Mouse (Mus musculus): ENCODE data around the gene Rab8a.

The Rab8a gene

GRCm38 (mm10) chr8:72147266-72147665, 13.7 kb upstream of the Rab8a start:
- no peak for DNase-seq

DNA sequence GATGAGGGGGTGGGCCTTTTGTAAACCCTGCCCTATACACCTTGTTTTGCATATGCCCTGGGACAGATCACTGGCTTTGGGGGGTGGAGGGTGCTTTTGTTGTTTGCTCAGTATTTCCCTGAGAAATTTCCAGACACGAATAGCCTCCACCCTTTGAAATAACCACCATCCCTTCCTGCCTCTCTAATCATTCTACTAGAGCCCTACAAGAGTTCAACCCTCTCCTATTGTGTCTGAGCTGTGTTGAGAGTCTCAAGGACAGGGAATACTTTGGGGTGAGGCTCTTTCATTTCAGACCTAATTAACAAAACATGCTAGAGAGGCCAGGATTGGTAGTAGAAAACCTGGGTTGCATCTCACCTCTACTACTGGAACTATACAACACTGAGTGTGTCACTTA, 11.9 kb upstream of the Rab8a start:
- DNase-seq, result no peak

DNA sequence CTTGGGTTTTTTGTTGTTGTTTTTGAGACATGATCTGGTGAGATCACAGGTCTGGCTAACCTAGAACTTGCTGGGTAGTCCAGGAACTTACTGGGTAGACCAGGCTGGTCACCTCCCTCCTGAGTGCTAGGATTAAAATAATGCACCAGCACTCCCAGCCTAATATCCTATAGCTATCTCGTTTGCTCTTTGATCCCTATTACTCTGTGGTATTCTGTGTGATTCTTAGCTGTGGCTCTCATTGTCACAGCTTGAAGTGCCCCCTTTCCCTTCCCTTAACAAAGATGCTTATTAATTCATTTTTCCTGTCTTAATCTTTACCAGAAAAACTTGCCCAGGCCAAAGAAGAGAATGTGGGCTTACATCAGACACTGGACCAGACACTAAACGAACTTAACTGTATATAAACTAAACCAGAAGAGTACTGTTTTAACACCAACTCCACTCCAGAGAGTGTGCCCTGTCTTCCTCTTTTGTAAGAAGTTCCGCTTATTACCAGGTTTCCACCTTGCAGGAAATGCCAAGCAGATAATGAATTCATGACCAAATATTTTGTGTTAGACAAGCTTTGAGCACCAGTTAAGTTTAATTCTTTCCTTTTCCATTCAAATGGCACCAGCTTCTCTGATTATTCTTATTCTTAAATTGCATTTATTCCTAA, 9.5 kb upstream of the Rab8a start:
- DNase-seq, result no peak

DNA sequence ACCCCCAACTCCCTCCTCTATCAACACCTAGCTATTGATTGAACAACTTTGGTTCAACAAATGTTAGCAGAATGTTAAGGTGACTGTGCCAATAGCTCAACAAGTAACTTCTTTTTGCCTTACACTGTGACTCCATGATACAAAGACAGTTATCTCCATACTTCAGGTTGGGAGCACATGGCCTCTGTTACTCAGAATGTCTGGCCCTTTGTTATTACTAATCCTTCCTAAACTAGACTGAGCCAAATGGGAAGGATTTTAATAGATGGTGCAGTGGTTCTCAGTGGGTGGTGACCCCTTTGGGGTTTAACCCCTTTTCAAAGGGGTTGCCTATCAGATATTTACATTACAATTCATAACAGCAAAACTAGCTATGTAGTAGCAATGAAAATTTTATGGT, 7.6 kb upstream of the Rab8a start:
- no peak for DNase-seq

DNA sequence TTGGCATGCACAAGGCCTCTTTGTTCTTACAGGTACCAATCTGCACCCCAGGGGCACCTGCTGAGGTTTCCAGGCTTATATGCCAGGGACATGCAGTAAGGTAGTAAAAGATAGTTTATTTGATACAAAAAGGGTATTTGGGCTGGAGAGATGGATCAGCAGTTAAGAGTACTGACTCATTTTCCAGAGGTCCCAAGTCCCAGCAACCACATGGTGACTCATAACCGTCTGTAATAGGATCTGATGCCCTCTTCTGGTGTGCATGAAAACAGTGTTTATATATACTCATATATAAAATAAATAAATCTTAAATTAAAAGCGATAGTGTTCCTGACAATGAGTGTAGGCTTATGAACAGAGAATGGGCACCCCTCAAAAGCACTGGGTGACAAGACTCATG, 2.9 kb upstream of the Rab8a start:
- DNase-seq, result no peak

DNA sequence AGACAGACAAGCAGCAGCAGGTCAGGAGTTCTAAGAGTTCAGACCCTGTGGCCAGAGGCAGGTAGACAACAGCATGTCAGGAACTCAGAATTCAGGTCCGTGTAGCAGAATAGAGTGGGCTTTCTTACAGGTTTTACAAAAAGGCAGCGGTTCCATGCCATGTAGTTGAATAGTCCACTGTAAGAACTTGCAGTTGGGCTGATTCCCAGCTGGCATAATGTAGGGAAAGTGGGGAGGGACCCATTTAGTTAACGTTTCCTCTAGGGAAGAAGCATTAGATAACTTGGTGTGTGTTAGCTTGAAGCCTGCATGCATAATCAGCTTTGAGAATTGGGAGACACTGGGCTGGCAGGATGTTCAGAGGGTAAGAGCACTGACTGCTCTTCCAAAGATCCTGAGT, 2.3 kb upstream of the Rab8a start:
- no peak for DNase-seq

GRCm38 (mm10) chr8:72160007-72160406, 993 bp upstream of the Rab8a start:
- DNase-seq, result no peak

- DNase-seq, result no peak
These were observed 1.8 kb downstream of the Rab8a start for GRCm38 (mm10) chr8:72162821-72163220.

- no peak for DNase-seq
These were observed 8.2 kb downstream of the Rab8a start for GRCm38 (mm10) chr8:72169098-72169668.

GRCm38 (mm10) chr8:72169681-72170249, 8.8 kb downstream of the Rab8a start:
- DNase-seq, result peak; percentile 65

DNA sequence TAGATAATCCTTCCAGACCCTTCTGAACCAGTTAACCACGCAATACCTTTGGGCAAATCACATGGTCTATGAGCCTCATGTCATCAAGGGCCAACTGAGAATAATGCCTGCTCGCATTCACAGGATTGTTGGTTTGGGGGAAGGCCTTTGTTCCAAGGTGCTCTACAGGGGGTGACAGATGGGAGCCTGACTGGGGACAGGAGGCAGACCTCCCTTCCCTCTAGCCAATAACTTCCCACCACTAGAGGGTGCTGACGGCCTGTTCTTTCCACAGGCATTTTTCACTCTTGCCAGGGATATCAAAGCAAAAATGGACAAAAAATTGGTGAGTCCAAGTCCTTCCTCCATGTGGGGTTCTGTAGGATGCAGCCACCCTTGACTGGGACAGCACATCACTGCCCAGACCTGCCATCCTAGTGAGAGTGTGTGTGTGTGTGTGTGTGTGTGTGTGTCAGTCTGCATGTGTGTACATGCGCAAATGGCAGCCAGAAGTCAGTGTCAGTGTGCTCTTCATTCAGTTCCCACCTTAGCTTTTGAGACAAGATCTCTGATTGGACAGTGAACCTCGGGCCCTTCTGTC, 16.4 kb downstream of the Rab8a start:
- peak; percentile 68 for DNase-seq

DNA sequence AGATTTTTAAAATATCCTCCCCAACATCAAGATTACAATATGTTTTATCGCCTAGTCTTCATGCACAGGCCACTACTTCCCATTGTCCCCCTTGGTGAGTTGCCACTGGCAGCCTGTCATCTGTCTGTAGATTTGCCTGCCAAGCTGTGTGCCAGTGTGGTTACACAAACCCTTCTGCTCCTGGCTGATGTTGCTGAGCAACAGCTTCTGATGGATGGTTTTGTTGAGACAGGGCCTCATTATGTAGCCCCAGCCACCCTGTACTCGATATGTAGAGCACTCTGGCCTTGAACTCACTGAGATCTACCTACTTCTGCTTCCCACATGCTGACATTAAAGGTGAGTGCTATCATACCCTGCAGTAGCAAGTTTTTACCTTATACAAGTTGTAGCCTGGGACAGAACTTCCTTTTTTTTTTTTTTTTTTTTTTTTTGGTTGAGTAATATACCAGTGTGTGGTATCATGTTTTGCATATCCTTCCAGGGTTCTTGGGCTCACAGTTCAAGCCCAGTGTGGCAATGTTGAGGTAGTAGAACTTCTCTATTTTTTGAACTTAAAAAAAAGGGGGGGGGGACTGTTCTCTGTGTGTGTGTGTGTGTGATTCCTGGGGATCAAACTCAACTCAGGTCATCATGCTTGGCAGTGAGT, 22.7 kb downstream of the Rab8a start:
- DNase-seq, result no peak

DNA sequence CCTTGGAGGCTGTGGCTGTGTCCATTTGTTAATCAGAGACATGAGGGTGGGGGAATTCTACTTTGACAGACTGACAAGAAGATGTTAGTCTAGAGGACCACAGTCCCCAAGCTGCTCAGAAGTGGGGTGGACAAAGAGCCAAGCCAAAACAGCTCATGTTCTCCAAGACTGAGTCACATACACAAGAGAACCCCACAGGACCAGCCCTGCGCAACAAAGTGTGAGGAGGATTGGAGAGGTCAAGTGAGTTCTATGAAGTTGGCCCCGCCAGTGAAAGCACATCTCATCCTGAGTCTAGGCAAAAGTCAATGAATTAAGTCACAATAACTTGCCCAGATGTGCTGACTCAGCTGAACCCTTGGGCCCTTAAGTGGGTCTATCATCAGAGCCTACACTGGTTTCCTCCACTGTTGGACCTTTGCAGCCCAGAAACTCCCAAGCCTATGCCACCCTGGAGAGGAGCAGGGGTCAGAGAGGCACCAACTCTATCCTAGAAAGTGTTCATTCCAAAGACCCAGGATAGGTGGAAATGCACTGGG, 26.9 kb downstream of the Rab8a start:
- DNase-seq, result no peak

DNA sequence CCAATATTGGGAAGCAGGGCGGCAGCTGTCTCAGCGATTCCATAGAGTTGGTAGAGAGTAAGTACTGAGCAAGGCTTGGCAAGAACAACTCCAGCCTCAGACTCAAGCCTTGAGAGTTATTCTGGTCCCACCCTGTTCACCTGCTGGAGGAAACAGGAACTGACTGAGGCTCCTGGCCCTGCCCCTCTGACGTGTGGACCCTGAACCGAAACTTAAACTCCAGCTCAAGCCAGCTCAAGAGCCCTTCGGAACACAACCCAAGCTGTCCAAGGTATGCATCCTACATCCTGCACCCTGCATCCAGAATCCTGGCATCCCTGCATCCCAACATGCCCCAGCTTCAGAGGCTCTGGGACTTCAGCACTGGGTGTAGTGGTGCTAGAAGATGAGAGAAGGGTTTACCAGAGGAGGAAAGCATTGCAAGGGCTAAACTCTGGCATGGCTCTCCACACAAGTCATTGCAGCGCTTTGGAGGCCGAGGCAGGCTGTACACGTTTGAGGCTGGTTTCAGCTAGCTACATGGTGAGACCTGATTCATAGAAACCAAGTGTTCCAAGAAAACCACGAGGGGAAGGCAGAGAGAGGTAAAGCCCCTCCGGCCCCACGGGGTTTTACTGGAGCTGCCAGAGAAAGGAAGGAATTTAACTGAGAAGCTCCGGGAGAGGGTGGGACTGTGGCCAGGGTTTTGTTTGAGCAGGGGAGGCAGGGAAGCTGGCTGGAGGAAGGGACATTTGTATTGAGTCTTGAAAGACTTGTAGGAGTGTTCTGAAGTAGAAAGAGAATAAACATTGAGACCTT, 28.6 kb downstream of the Rab8a start, which contains the start of gene Hsh2d:
Gene Hsh2d, plus strand, starts transcription at position 222 of the 798 bp plus-strand sequence.
- DNase-seq, result no peak

DNA sequence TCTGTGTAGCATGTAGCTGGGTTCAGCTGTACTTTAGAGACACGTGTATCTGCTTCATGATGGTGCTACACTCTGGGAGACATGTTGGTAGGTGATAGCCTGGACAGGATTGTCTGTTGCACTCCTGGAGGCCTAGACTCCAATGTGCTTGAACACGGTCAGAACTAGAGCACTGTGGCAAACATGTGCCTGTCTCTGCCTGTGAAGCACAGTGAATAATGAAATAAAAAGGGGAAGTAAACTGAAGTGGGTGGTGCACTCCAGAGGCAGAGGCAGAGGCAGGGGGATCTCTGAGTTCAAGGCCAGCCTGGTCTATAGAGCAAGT, 29.2 kb downstream of the Rab8a start:
- DNase-seq, result no peak

GRCm38 (mm10) chr8:72192065-72192464, 31.1 kb downstream of the Rab8a start:
- DNase-seq, result no peak

- DNase-seq, result no peak
These were observed 37.0 kb downstream of the Rab8a start for GRCm38 (mm10) chr8:72197997-72198396.

- no peak for DNase-seq
These were observed 47.6 kb downstream of the Rab8a start for GRCm38 (mm10) chr8:72208582-72208981.

- DNase-seq, result no peak
These were observed 49.2 kb downstream of the Rab8a start for GRCm38 (mm10) chr8:72210222-72210621.

- no peak for DNase-seq
These were observed 49.7 kb downstream of the Rab8a start for GRCm38 (mm10) chr8:72210710-72211109.

- no peak for DNase-seq
These were observed 50.8 kb downstream of the Rab8a start for GRCm38 (mm10) chr8:72211846-72212245.

DNA sequence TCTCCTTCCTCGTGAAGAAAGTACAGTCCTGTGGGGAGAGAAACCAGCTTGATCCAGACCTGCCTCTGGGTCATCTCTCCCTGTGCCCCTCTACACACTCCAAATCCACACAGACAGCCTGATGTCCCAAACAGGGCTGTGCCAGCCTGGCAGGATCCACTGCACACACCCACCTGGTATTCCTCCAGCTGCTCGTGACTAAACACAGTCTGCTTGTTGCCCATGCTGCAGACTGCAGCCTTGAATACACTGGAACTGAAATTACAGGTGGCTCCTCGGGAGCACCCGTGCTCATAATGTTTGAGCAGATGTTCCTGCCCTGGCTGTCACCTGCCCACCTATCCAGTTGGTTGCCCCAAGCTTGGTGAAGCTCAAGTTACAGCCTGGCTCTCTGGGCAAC, 51.8 kb downstream of the Rab8a start, which contains the start of gene Cib3:
Gene Cib3, minus strand, starts transcription at position 87 of the 400 bp plus-strand sequence.
- no peak for DNase-seq

DNA sequence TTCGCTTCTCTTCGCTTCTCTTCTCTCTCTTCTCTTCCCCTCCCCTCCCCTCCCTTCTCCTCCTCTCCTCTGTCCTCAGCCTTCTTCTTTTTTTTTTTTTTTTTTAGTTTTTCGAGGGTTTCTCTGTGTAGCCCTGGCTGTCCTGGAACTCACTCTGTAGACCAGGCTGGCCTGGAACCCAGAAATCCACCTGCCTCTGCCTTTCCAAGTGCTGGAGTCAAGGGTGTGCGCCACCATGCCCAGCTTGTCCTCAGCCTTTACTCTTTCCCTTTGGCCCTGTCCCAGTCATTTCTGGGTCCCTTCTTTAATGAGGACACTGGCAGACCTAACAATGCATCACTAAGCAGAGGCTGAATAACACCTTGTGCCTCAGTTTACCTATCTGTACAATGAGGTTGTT, 52.5 kb downstream of the Rab8a start, which contains the start of gene Gm11034:
Gene Gm11034, minus strand, starts transcription at position 101 of the 400 bp plus-strand sequence.
- DNase-seq, result no peak

Data from kidney, adult 18-20 months (tissue).